Mouse (Mus musculus): ENCODE measurements at regions not wholly inside any gene's neighbourhood (a gene's known extent, or its start where the extent isn't known, plus 50 kb on each side); places are given as distances from the start of the nearest gene placed in this dataset.

- DNase-seq: no peak
- intact Hi-C loops (cut with DNase I): no loop called here
Measured at GRCm38 (mm10) chr10:117441121-117441978, 61.5 kb upstream of the Cpsf6 start.

- no peak for DNase-seq
- intact Hi-C loops (cut with DNase I): no loop called here
Measured at GRCm38 (mm10) chr10:117440225-117440976, 60.6 kb upstream of the Cpsf6 start.

DNA sequence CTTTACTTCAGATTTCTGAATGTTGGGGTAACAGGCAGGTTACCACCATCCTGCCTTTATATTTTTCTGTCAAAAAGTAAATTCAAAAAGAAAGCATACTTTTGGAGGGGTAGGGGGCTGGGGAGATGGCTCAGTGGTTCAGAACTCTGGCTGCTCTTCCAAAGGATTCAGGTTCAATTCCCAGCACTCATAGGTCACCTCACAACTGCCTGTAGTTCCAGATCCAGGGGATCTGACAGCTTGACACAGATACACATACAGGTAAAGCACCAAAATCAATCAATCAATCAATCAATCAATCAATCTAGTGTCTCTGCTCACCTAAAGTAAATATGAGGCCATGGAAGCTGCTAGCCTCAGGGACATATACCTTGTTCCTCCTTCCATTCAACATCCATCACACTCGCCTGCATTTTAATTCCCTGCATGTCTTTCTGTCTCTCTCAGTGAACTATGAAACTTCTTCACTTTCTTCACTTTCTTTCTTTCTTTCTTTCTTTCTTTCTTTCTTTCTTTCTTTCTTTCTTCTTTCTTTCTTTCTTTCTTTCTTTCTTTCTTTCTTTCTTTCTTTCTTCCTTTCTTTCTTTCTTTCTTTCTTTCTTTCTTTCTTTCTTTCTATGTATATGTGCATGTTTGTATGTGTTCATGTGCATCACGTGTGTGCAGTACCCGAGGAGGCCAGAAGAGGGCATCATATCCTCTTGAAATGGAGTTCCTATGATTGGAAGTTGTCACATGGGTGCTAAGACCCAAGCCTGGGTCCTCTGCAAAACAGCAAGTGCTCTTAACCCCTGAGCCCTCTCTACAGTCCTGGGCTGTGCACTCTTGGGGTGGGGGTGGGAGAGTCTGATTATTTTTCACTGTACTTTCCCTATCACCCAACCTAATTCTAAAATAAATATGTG is 59.6 kb upstream of the Cpsf6 start:
- no peak for DNase-seq
- intact Hi-C loops (cut with DNase I): loop anchor here (5.0 kb wide), 1 partner anchor 212 kb away; no protein-coding TSS in a partner anchor

GRCm38 (mm10) chr10:117438614-117439193 is 58.9 kb upstream of the Cpsf6 start:
- no peak for DNase-seq
- intact Hi-C loops (cut with DNase I): loop anchor here (5.0 kb wide), 1 partner anchor 211 kb away; no protein-coding TSS in a partner anchor

DNA sequence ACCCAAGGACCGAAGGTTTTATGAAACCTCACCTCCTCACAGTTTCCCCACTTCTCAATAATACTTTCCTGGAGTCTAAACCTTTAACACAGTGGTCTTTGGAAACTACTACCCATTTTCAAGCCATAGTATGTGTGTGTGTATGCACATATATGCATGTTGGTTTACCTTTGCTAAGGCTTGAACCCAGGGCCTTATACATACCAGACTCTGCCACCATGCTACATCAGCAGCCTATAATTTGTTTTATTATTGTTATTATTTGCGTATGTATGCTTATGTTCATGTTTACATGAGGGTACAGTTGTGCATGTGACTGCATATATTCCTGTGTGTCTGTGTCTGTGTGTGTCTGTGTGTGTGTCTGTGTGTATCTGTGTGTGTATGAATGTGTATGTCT is 58.2 kb upstream of the Cpsf6 start:
- no peak for DNase-seq
- intact Hi-C loops (cut with DNase I): loop anchor here (5.0 kb wide), 1 partner anchor 211 kb away; no protein-coding TSS in a partner anchor

- intact Hi-C loops (cut with DNase I): loop anchor here (5.0 kb wide), 1 partner anchor 210 kb away; no protein-coding TSS in a partner anchor
- peak; percentile 30 to 61 for DNase-seq
Measured at GRCm38 (mm10) chr10:117436875-117437715, 57.3 kb upstream of the Cpsf6 start.

GRCm38 (mm10) chr10:117436308-117436874 is 56.6 kb upstream of the Cpsf6 start:
- intact Hi-C loops (cut with DNase I): loop anchor here (5.0 kb wide), 1 partner anchor 209 kb away; no protein-coding TSS in a partner anchor
- DNase-seq: no peak

DNA sequence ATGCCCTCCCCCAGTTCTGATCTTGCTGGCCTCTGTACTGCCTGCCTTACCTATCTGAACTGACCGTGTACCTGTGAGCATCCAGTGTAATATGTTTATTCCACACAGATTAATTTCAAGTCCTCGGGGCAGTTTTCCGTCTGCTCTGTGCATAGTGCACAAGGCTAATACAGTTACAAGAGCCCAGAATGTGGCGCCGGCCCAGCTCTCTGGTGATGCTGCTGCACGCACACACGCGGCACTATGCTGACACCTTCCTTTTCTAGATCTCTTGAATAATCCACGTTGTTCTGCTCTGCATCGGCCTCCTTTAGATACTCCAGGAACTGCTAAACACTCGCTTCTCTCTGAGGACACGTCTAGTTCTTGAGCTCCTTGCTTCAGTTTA is 55.9 kb upstream of the Cpsf6 start:
- intact Hi-C loops (cut with DNase I): loop anchor here (1.0 to 5.0 kb wide), 4 partner anchors 73 to 208 kb away; no protein-coding TSS in a partner anchor
- no peak for DNase-seq

GRCm38 (mm10) chr10:117434871-117435733 is 55.3 kb upstream of the Cpsf6 start:
- peak; percentile 91 to 95 for DNase-seq
- intact Hi-C loops (cut with DNase I): loop anchor here (1.0 to 5.0 kb wide), 4 partner anchors 72 to 208 kb away; no protein-coding TSS in a partner anchor

GRCm38 (mm10) chr10:117434293-117434842 is 54.6 kb upstream of the Cpsf6 start:
- intact Hi-C loops (cut with DNase I): loop anchor here (2.0 kb wide), 2 partner anchors 72 to 100 kb away; no protein-coding TSS in a partner anchor
- DNase-seq: no peak

DNA sequence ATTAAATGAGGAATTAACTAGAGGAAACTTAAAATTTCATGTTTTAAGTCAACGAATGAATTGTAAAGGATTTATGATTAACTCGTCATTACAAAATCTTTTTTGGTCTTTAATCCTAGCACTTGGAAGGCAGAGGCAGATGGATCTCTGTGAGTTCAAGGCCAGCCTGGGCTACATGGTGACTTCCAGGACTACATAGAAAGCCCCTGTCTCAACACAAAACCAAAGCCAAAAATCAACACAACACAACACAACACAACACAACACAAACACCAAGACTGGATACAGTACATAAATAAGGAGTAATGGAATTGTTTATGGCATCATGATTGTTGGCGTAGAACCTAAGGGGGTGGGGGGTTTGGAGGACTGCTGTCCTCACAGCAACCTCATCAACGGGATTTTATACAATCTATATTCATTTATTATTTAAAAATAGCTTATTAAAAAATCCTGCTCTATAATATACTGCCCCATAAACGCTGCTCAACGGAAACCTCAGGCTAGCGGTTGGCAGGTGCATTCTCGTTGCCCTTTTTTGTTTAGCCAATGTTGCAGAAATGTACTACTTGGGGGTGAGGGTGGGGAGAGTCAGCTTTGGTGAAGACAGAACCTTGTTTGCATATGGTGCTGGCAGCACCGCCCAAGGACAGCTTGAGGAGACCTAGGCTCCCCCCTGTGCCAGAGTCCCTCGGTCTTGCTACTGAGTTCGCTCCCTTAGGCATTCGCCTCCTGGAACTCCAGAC is 53.9 kb upstream of the Cpsf6 start:
- intact Hi-C loops (cut with DNase I): loop anchor here (2.0 kb wide), 2 partner anchors 71 to 99 kb away; no protein-coding TSS in a partner anchor

DNA sequence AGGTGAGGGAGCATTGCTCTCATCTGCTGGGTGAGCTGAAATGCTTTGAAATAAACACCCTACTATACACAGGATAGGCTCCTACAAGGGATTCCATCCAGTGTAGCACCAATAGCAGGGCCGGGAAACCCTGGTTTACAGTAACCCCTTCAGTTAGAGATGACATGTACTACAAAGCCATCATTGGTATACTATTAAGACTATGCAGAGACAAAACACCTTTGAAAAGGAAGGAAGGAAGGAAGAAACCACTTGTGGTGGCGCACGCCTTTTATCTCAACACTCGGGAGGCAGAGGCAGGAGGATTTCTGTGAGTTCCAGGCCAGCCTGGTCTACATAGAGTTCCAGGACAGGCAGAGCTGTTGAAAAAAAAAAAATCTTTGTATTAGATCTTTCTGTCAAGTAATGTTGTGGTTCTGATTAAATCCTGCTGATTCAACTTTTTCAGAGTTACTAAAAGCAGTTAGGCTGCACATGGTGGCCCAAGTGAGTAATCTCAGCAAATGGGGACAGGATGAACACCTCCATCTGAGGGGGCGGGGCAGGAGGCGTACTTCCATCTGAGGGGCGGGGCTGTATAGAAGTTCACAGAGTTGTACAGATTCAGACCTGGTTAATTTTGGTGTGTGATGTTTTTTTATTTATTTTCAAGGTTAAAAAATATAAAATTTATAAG is 53.2 kb upstream of the Cpsf6 start:
- intact Hi-C loops (cut with DNase I): no loop called here
- DNase-seq: no peak

More for the DNA sequence above, 53.9 kb upstream of the Cpsf6 start:
- no peak for DNase-seq

DNA sequence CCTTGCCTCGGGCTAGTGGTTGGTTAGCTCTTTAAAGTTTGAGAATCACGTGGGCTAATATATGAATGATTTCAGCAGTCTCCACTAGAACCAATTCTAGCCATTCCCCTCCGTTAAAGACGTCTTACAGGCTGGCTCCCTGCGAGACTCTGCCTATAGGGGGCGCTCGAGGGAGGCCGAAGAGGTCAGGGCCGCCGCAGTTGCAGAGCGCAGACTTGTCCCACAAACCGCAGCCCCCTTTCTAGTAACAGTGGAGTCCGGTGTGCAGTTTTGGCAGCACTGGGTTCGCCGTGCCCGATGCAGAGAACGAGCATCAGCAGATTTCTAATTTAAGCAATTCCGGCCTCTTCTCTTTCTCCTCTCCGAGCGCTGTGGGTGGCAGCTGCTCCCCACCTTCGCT is 52.6 kb upstream of the Cpsf6 start:
- DNase-seq: peak; percentile 69 to 82
- intact Hi-C loops (cut with DNase I): no loop called here

DNA sequence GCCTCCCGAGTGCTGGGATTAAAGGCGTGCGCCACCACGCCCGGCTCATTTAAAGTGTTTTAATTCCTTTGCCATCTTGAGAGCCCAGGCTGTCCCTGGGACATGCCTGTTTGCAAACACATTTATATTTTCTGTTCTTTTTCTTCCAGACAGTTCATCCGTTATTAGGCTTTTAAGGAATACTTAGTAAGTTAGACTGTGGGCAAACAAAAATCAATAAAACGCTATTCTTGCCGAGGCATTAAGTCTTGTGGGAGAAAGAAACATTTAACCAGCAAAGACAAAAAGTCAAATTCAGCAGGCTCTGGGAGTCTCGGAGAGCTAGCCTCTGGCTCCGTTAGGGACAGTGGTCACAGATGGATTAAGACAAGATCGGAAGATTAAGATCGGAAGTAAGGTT is 52.0 kb upstream of the Cpsf6 start:
- no peak for DNase-seq
- intact Hi-C loops (cut with DNase I): no loop called here

DNA sequence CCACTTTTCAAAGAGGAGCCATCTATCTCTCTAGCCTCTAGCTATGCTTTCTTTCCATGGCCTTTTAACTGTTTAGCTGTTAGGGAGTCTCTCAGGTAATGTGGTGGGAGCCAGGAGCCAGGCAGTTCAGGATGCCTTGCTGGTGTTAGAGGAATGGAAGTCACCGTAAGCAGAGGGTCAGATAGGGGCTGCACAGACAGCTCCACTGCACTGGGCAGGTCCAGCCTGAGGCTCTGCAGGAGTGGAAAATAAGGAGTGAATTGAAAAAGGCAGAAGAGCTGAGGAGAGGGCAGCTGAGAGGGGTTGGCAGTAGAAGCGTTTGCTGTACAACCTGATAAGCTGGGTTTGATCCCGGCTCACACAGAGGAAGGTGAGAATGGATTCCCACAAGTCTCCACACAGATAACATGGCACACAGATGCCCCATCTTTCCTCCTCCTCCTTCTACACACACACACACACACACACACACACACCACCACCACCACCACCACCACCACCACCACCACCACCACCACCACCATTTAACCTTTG is 51.3 kb upstream of the Cpsf6 start:
- no peak for DNase-seq
- intact Hi-C loops (cut with DNase I): no loop called here

Measured in heart, postnatal 10 days (tissue).